Mouse (Mus musculus) liver, postnatal 0 days (tissue): ENCODE measurements around the gene Pcnx.

Experiments
- CTCF ChIP-seq: sonication (generic); IDR thresholded peaks from 2 replicates; pipeline ENCODE4 v1.5.1; 2016; ENCODE audit warnings: antibody characterized with exemption, low read depth
- EP300 ChIP-seq: IDR thresholded peaks from 2 replicates; pipeline ENCODE4 v1.6.1; 2016; ENCODE audit warnings: antibody characterized with exemption, low read depth, mild to moderate bottlenecking

- TF ChIP-seq CTCF (no peak), EP300 (no peak)
These were observed 42.7 kb upstream of the Pcnx start for GRCm38 (mm10) chr12:81817126-81817505.
